Mouse (Mus musculus): ENCODE measurements around the gene Zfp931. TPM values are rescaled to one million over a fixed set of nuclear protein-coding genes. Genes with fewer than 3 reads are reported as not detected.
"Not testable (repeated sequence)": the region's sequence is repeated elsewhere in the genome, so short reads cannot be mapped to it uniquely, and the experiment has no call there.

The Zfp931 gene
- polyA plus RNA-seq, 1 experiment from 2014 or later, result 3.3 TPM

DNA sequence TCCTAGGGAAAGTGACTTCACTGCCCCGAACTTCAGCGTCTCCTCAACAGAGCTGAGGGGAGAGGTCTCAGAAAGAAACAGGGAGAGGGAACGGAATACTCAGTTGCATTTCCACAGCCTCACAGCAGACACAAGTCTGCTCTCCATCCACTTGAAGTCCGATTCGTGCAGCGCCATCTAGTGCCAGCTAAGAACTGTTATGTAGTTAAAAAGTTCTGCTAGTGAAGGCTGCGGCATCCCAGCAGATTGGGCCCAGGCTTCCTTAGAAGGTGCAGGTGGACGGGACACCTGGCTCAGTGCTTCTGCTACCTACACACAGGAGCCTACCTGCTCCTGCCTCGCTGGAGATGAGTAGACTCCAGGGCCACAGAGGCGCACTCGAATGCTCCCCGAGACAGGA is 39.7 kb upstream of the Zfp931 start:
- ATAC-seq (ENCODE audit: insufficient read depth), result no peak
- no peak overlapping the region for H3K27ac ChIP-seq (replicated peaks)
- H3K9ac ChIP-seq, result no peak overlapping the region
- H3K9me3 ChIP-seq (replicated peaks), result no peaks in the 10 kb centered on the region
- H3K27me3 ChIP-seq, result peaks cover 27% of the 10 kb centered on the region
- 0 out of 2 replicates have a peak, but pooled peaks cover 4% of the 10 kb centered on the region for H3K4me1 ChIP-seq (replicated peaks)
- H3K4me2 ChIP-seq, result no peak overlapping the region
- 17% methylated on average over 12 of the region's 12 CpGs for WGBS (ENCODE audit: insufficient replicate concordance)
- H3K36me3 ChIP-seq (replicated peaks), result no peaks in the 10 kb centered on the region
- no peak overlapping the region for H3K4me3 ChIP-seq (replicated peaks)

- no peak for ATAC-seq (ENCODE audit: insufficient read depth)
- no peak overlapping the region for H3K9ac ChIP-seq
- 12% methylated on average over 7 of the region's 7 CpGs for WGBS (ENCODE audit: insufficient replicate concordance)
- H3K27me3 ChIP-seq, result no peaks in the 10 kb centered on the region
- no peaks in the 10 kb centered on the region for H3K36me3 ChIP-seq (replicated peaks)
- no peaks in the 10 kb centered on the region for H3K4me1 ChIP-seq (replicated peaks)
- H3K27ac ChIP-seq (replicated peaks), result no peak overlapping the region
- H3K9me3 ChIP-seq (replicated peaks), result no peaks in the 10 kb centered on the region
- no peak overlapping the region for H3K4me3 ChIP-seq (replicated peaks)
- H3K4me2 ChIP-seq, result no peak overlapping the region
These were observed 23.7 kb upstream of the Zfp931 start for GRCm38 (mm10) chr2:178101957-178102356.

- Histone ChIP-seq H3K36me3 (replicated peaks) (no peaks in the 10 kb centered on the region), H3K9me3 (replicated peaks) (no peaks in the 10 kb centered on the region), H3K4me3 (replicated peaks) (no peak overlapping the region), H3K4me2 (no peak overlapping the region), H3K27me3 (no peaks in the 10 kb centered on the region), H3K27ac (replicated peaks) (no peak overlapping the region), H3K9ac (no peak overlapping the region), H3K4me1 (replicated peaks) (no peaks in the 10 kb centered on the region)
- whole genome bisulfite sequencing (ENCODE audit: insufficient replicate concordance), result 5% methylated on average over 2 of the region's 2 CpGs
- no peak for ATAC-seq (ENCODE audit: insufficient read depth)
These were observed 19.7 kb upstream of the Zfp931 start for GRCm38 (mm10) chr2:178098021-178098420.

GRCm38 (mm10) chr2:178089586-178089985 is 11.3 kb upstream of the Zfp931 start:
- ATAC-seq (ENCODE audit: insufficient read depth), result no peak
- H3K36me3 ChIP-seq (replicated peaks), result no peaks in the 10 kb centered on the region
- H3K4me3 ChIP-seq (replicated peaks), result no peak overlapping the region
- H3K27me3 ChIP-seq, result no peaks in the 10 kb centered on the region
- no peak overlapping the region for H3K27ac ChIP-seq (replicated peaks)
- no peaks in the 10 kb centered on the region for H3K4me1 ChIP-seq (replicated peaks)
- no peak overlapping the region for H3K9ac ChIP-seq
- no peak overlapping the region for H3K4me2 ChIP-seq
- H3K9me3 ChIP-seq (replicated peaks), result no peaks in the 10 kb centered on the region

- Histone ChIP-seq H3K36me3 (replicated peaks) (no peaks in the 10 kb centered on the region), H3K4me2 (no peak overlapping the region), H3K9ac (no peak overlapping the region), H3K27ac (replicated peaks) (no peak overlapping the region), H3K27me3 (no peaks in the 10 kb centered on the region), H3K9me3 (replicated peaks) (no peaks in the 10 kb centered on the region), H3K4me3 (replicated peaks) (no peak overlapping the region), H3K4me1 (replicated peaks) (no peaks in the 10 kb centered on the region)
- ATAC-seq (ENCODE audit: insufficient read depth), result no peak
- 3% methylated on average over 1 of the region's 1 CpGs for WGBS (ENCODE audit: insufficient replicate concordance)
These were observed 20.1 kb downstream of the Zfp931 start for GRCm38 (mm10) chr2:178058195-178058594.

- 75% methylated on average over 3 of the region's 3 CpGs for WGBS (ENCODE audit: insufficient replicate concordance)
- H3K27me3 ChIP-seq, result not testable (repeated sequence)
These were observed 50.7 kb downstream of the Zfp931 start for GRCm38 (mm10) chr2:178027601-178028000.

GRCm38 (mm10) chr2:178023861-178024260 is 54.4 kb downstream of the Zfp931 start:
- peak overlapping the region; percentile 64 for H3K4me3 ChIP-seq (replicated peaks)

More at GRCm38 (mm10) chr2:178027601-178028000, 50.7 kb downstream of the Zfp931 start:
- not testable (repeated sequence) for H3K4me1 ChIP-seq (replicated peaks); ATAC-seq (ENCODE audit: insufficient read depth); H3K27ac ChIP-seq (replicated peaks); H3K9ac ChIP-seq; H3K4me2 ChIP-seq; H3K36me3 ChIP-seq (replicated peaks); H3K4me3 ChIP-seq (replicated peaks); H3K9me3 ChIP-seq (replicated peaks)

DNA sequence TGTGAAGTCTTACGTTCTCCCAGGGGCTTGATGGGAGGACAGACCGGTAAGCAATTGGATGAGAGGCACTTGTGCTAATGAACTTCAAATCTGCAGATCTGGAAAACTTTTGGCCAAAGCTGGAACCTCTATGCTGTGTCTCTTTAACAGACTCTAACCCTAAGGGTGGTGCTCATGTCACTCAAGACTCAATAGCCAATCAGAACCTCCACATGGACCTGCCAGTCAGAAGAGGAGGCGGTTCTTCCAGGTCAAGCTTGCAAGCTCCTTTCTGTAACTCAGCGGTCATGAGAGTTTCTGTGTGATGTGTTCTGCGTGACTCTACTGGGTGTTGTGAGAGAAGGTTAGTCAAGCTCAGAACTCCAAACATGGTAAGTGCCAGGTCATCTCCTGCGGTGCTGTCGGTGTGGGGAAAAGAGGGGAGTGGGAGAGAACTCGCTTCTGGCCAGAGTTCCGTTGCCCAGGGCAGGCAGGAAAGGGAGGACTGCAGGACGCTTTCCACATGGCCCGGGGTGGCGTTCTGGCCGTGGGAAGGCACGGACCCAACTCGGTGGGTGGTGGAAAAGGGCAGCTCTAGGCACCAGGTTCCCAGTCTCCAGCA is 55.2 kb downstream of the Zfp931 start, which contains the start of gene Zfp971:
TSS of gene Zfp971 (plus strand) at position 274 of the 601 bp plus-strand sequence.
- peak within 1 kb of the TSS; percentile 64 for H3K4me3 ChIP-seq (replicated peaks)
- H3K36me3 ChIP-seq (replicated peaks); ATAC-seq (ENCODE audit: insufficient read depth); H3K27me3 ChIP-seq; H3K27ac ChIP-seq (replicated peaks); H3K9me3 ChIP-seq (replicated peaks); H3K4me1 ChIP-seq (replicated peaks): not testable (repeated sequence)
- H3K4me2 ChIP-seq, result peak within 1 kb of the TSS; percentile 60
- peak within 1 kb of the TSS; percentile 50 for H3K9ac ChIP-seq
- under 1% methylated on average over 14 of the region's 15 CpGs for WGBS (ENCODE audit: insufficient replicate concordance)

More at GRCm38 (mm10) chr2:178023861-178024260, 54.4 kb downstream of the Zfp931 start:
- peak overlapping the region; percentile 60 for H3K4me2 ChIP-seq
- H3K4me1 ChIP-seq (replicated peaks); H3K9me3 ChIP-seq (replicated peaks); ATAC-seq (ENCODE audit: insufficient read depth); H3K27me3 ChIP-seq; H3K36me3 ChIP-seq (replicated peaks); H3K27ac ChIP-seq (replicated peaks): not testable (repeated sequence)
- H3K9ac ChIP-seq, result peak overlapping the region; percentile 50; the same call in 1 of the 2 replicates
- 12% methylated on average over 2 of the region's 2 CpGs for WGBS (ENCODE audit: insufficient replicate concordance)

GRCm38 (mm10) chr2:178020773-178021172 is 57.5 kb downstream of the Zfp931 start:
- not testable (repeated sequence) for H3K36me3 ChIP-seq (replicated peaks); H3K4me2 ChIP-seq; H3K9ac ChIP-seq; H3K4me3 ChIP-seq (replicated peaks); ATAC-seq (ENCODE audit: insufficient read depth); H3K27me3 ChIP-seq; H3K9me3 ChIP-seq (replicated peaks); H3K27ac ChIP-seq (replicated peaks); H3K4me1 ChIP-seq (replicated peaks)
- WGBS (ENCODE audit: insufficient replicate concordance), result 14% methylated on average over 8 of the region's 8 CpGs

DNA sequence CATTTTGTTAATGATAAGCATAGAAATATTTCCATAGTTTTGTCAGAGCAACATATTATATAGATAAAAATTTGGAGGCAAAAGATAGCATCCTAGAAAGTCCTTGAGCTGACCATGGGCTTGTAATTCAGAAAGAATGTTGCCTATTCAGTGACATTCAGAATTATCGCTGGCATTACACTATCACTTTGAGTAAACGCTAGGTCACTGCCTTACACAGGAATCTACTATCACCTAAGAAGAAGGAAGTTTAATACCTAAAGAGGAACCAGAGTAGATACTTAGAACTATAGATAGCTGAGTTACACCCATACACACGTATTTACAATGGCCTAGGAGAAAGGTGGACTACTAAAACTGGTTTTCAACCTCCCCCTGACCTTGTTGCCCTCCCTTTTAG is 58.8 kb downstream of the Zfp931 start:
- 37% methylated on average over 3 of the region's 3 CpGs for WGBS (ENCODE audit: insufficient replicate concordance)
- H3K9ac ChIP-seq; H3K4me1 ChIP-seq (replicated peaks); H3K27ac ChIP-seq (replicated peaks); H3K9me3 ChIP-seq (replicated peaks); ATAC-seq (ENCODE audit: insufficient read depth); H3K27me3 ChIP-seq; H3K4me3 ChIP-seq (replicated peaks); H3K4me2 ChIP-seq; H3K36me3 ChIP-seq (replicated peaks): not testable (repeated sequence)
